Mouse (Mus musculus) CH12.LX (cell line): ENCODE measurements around the gene B4gat1.

Experiments used
- BHLHE40 ChIP-seq: IDR thresholded peaks from 2 replicates; pipeline ENCODE4 v1.6.1; 2011; ENCODE audit warnings: mild to moderate bottlenecking, low read depth, low read length, improper control_type of control experiment
- CHD1 ChIP-seq: IDR thresholded peaks from 2 replicates; pipeline ENCODE4 v1.6.1; 2012; ENCODE audit warnings: low read depth, low read length, improper control_type of control experiment, inconsistent platforms
- CHD2 ChIP-seq: IDR thresholded peaks from 2 replicates; pipeline ENCODE4 v1.6.1; 2011; ENCODE audit warnings: low read length, improper control_type of control experiment
- CTCF ChIP-seq, 2 experiments: IDR thresholded peaks in 1 of 2; conservative IDR thresholded peaks in 1 of 2; 2 replicates each; pipeline ENCODE4 v1.5.1; 2011 to 2012; ENCODE audit warnings: low read depth in 2 of 2, low read length in 2 of 2, improper control_type of control experiment in 1 of 2, inconsistent platforms in 1 of 2, mild to moderate bottlenecking in 1 of 2, moderate library complexity in 1 of 2
- EP300 ChIP-seq: IDR thresholded peaks from 2 replicates; pipeline ENCODE4 v1.6.1; 2011; ENCODE audit warnings: low read length, improper control_type of control experiment
- HCFC1 ChIP-seq: IDR thresholded peaks from 2 replicates; pipeline ENCODE4 v1.6.1; 2012; ENCODE audit warnings: low read depth, mild to moderate bottlenecking, inconsistent platforms, low read length, improper control_type of control experiment
- MEF2A ChIP-seq: IDR thresholded peaks from 2 replicates; pipeline ENCODE4 v1.6.1; 2014; ENCODE audit warnings: low read depth, mild to moderate bottlenecking, inconsistent platforms, low read length, improper control_type of control experiment, borderline replicate concordance
- MXI1 ChIP-seq: IDR thresholded peaks from 2 replicates; pipeline ENCODE4 v1.6.1; 2011; ENCODE audit warnings: mild to moderate bottlenecking, low read depth, low read length, improper control_type of control experiment
- PAX5 ChIP-seq: IDR thresholded peaks from 2 replicates; pipeline ENCODE4 v1.6.1; 2012; ENCODE audit warnings: low read length, inconsistent platforms, mixed read lengths
- POLR2A ChIP-seq: IDR thresholded peaks from 2 replicates; pipeline ENCODE4 v1.6.1; 2011; ENCODE audit warnings: low read depth, mild to moderate bottlenecking, improper control_type of control experiment, low read length
- POLR2AphosphoS2 ChIP-seq: IDR thresholded peaks from 2 replicates; pipeline ENCODE4 v1.6.1; 2011; ENCODE audit warnings: low read depth, low read length, improper control_type of control experiment
- USF1 ChIP-seq: IDR thresholded peaks from 2 replicates; pipeline ENCODE4 v1.6.1; 2014; ENCODE audit warnings: low read depth, mild to moderate bottlenecking, inconsistent platforms, low read length, improper control_type of control experiment
- ZNF384 ChIP-seq: IDR thresholded peaks from 2 replicates; pipeline ENCODE4 v1.6.1; 2012; ENCODE audit warnings: low read depth, low read length, improper control_type of control experiment, inconsistent platforms

GRCm38 (mm10) chr19:4992371-4992770 is 46.3 kb upstream of the B4gat1 start:
- no peak for TF ChIP-seq POLR2AphosphoS2
- TF ChIP-seq ZNF384 = no peak
- no peak for TF ChIP-seq MEF2A
- no peak for TF ChIP-seq PAX5
- TF ChIP-seq CTCF (conservative IDR thresholded peaks at IDR 0.05 in 1 of 2, IDR thresholded peaks at IDR 0.05 in 1 of 2; ENCODE audit: low read depth in 2 of 2, low read length in 2 of 2) = no peak
- TF ChIP-seq POLR2A = no peak
- TF ChIP-seq HCFC1 = no peak
- TF ChIP-seq MXI1 = 0 out of 2 replicates have a peak, but pooled peaks have one; percentile 38
- TF ChIP-seq USF1 = no peak
- no peak for TF ChIP-seq EP300
- TF ChIP-seq CHD1 = no peak
- no peak for TF ChIP-seq CHD2
- TF ChIP-seq BHLHE40 = no peak
